Mouse (Mus musculus) ES-E14 (cell line): Measurements from ENCODE around the gene Grxcr1. TPM values are rescaled to one million over a fixed set of nuclear protein-coding genes. Genes with fewer than 3 reads are reported as not detected.

Experiments
- DNase-seq: peaks from one replicate; pipeline ENCODE4 v3.0.0-alpha.2; 2013; ENCODE audit warnings: low read depth, low spot score
- H3K27ac ChIP-seq: 2 replicates; pipeline ENCODE4 v1.5.1; 2012; ENCODE audit warnings: low read depth, mild to moderate bottlenecking, low read length, moderate library complexity, mixed read lengths; ENCODE audit not compliant: poor library complexity, insufficient read depth, severe bottlenecking
- H3K36me3 ChIP-seq: 2 replicates; pipeline ENCODE4 v1.6.1; 2012; ENCODE audit warnings: mild to moderate bottlenecking, low read length, moderate library complexity, mixed read lengths; ENCODE audit not compliant: control insufficient read depth, poor library complexity, insufficient read depth, severe bottlenecking
- H3K4me1 ChIP-seq, 2 experiments: fragments of 150-350 bp in 1 of 2; sonication (generic) in 1 of 2; 2 replicates each; pipeline ENCODE4 v1.6.1; 2012; ENCODE audit warnings: low read length in 2 of 2, mild to moderate bottlenecking in 1 of 2, mixed read lengths in 1 of 2; ENCODE audit not compliant: control insufficient read depth in 2 of 2, insufficient read depth in 2 of 2, poor library complexity in 1 of 2
- H3K4me3 ChIP-seq, 2 experiments: fragments of 150-350 bp in 1 of 2; sonication (generic) in 1 of 2; 2 replicates each; pipeline ENCODE4 v1.5.1; 2012; ENCODE audit warnings: low read length in 2 of 2, low read depth in 1 of 2, mild to moderate bottlenecking in 1 of 2, mixed read lengths in 1 of 2; ENCODE audit not compliant: insufficient read depth in 1 of 2, poor library complexity in 1 of 2, severe bottlenecking in 1 of 2
- H3K9ac ChIP-seq: 2 replicates; pipeline ENCODE4 v1.6.1; 2012; ENCODE audit warnings: low read depth, mild to moderate bottlenecking, low read length, mixed read lengths; ENCODE audit not compliant: poor library complexity, insufficient read depth, severe bottlenecking
- H3K9me3 ChIP-seq: fragments of 150-350 bp; sonication (generic); 2 replicates; pipeline ENCODE4 v1.6.1; 2012; ENCODE audit warnings: low read depth, mild to moderate bottlenecking, low read length; ENCODE audit not compliant: control insufficient read depth, insufficient read depth
- CHD2 ChIP-seq: IDR thresholded peaks from 2 replicates; pipeline ENCODE4 v1.6.1; 2014; ENCODE audit warnings: mild to moderate bottlenecking, low read depth, low read length, inconsistent platforms
- HCFC1 ChIP-seq: IDR thresholded peaks from 2 replicates; pipeline ENCODE4 v1.6.1; 2012; ENCODE audit warnings: low read length, inconsistent platforms, borderline replicate concordance; ENCODE audit not compliant: insufficient read depth
- MAFK ChIP-seq: IDR thresholded peaks from 2 replicates; pipeline ENCODE4 v1.6.1; 2014; ENCODE audit warnings: mild to moderate bottlenecking, low read depth, low read length, inconsistent platforms; ENCODE audit not compliant: insufficient read depth
- ZC3H11A ChIP-seq: IDR thresholded peaks from 2 replicates; pipeline ENCODE4 v1.6.1; 2012; ENCODE audit warnings: low read depth, mild to moderate bottlenecking, inconsistent platforms, low read length, borderline replicate concordance
- ZNF384 ChIP-seq: IDR thresholded peaks from 2 replicates; pipeline ENCODE4 v1.6.1; 2012; ENCODE audit warnings: low read depth, low read length, inconsistent platforms
- in situ Hi-C, 2 experiments: fragments of 600-800 bp; cut with MboI; formaldehyde crosslinking; loops; one replicate each; pipeline ENCODE4 v1.15.1; 2025; ENCODE audit warnings: low sequenced_read_pairs in 2 of 2, inconsistent platforms in 1 of 2; ENCODE audit not compliant: unreplicated experiment in 2 of 2
- total RNA-seq: library from RNA; depleted of rRNA; stranded (reverse); fragments of 300-350 nt; gene quantifications from 2 replicates; pipeline ENCODE4 v1.2.3, GENCODE M21; 2012; rRNA removed

The Grxcr1 gene
- not detected in 2 replicates for total RNA-seq

DNA sequence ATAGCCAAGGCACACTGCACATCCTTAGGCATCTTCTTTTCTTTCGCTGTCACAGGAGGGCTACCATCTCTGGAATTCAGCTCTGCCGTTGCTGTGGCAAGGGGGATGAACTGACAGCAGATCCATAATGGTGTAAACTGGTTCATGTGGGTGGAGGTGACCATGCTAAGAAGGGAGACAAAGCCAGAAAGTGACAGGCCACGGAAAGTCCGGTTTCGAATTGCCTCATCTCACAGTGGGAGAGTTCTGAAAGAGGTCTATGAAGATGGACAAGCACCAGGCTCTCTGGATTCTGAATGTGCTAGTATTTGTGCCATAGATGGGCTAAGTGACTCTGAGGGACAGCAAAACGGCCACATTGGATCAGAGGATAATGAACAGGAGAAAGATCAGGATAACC, at the start of gene Grxcr1:
Gene Grxcr1, plus strand, starts transcription at position 92 of the 400 bp plus-strand sequence.
- no peak for TF ChIP-seq CHD2
- TF ChIP-seq ZC3H11A = no peak
- no peak for TF ChIP-seq HCFC1
- no peak for TF ChIP-seq MAFK
- TF ChIP-seq ZNF384 = no peak
- Histone ChIP-seq H3K4me3 (no peak within 1 kb of the TSS), H3K9me3 (no peaks in the 10 kb centered on the region), H3K36me3 (no peaks in the 10 kb centered on the region), H3K4me1 (no peaks in the 10 kb centered on the region), H3K9ac (no peak within 1 kb of the TSS), H3K27ac (no peak within 1 kb of the TSS)
- in situ Hi-C loops = no loop called here
- no peak for DNase-seq

DNA sequence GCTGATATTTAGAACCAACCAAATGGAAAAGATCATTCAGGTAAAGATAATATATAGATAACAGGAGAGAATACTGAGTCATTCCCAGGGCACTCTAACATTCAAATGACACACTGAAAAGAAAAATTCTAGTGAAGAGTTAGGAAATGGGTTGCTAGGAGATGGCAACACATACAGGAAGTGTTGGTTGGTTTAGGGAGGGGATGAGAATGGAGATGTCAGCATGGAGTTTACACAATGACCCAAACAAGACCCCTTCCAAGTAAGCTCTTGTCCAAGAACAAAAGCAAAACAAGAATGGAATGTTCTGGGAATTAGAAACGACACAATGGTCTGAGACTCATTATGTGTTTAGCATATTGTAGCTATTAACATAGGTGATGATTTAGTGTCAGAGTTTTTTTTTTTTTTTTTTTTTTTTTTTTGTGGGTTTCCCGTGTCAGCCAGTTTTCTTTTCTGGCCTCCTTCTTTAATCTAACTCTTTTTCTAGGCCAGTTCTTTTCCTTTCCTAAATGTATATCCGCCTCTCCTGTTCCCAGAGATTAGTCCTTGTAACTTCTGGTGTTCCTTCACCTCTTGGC, 49.6 kb upstream of the Grxcr1 start:
- no peak for DNase-seq
- Histone ChIP-seq H3K9me3 (no peaks in the 10 kb centered on the region), H3K36me3 (no peaks in the 10 kb centered on the region), H3K27ac (no peak overlapping the region), H3K4me3 (no peak overlapping the region), H3K4me1 (no peaks in the 10 kb centered on the region), H3K9ac (no peak overlapping the region)
- TF ChIP-seq ZNF384 (peak; percentile 69; the same call in 1 of the 2 replicates), MAFK (no peak), CHD2 (no peak)
- in situ Hi-C loops = no loop called here

DNA sequence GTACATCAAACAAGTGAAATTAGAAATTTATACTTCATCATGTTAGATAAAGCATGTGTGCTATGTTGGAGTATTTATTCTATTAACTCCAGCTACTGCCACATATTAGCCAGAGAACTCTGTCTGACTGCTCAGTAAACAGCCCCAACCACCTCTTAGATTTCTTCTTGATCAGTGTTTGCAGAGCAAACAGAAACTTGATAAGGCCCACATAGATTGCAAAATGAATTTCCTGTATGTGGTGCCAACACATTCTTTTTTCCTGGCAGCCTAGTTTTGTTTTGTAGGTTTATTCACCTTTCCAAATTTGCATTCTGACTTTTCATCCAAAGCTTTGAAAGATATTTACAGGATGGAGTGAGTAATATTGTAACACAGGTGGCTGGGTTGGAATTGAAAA, 41.2 kb upstream of the Grxcr1 start:
- Histone ChIP-seq H3K9ac (no peak overlapping the region), H3K4me3 (no peak overlapping the region), H3K36me3 (no peaks in the 10 kb centered on the region), H3K9me3 (no peaks in the 10 kb centered on the region), H3K27ac (no peak overlapping the region), H3K4me1 (no peaks in the 10 kb centered on the region)
- no peak for DNase-seq
- TF ChIP-seq CHD2 = no peak
- TF ChIP-seq HCFC1 = no peak
- no peak for TF ChIP-seq MAFK
- no peak for TF ChIP-seq ZC3H11A
- TF ChIP-seq ZNF384 = no peak
- in situ Hi-C loops = no loop called here

DNA sequence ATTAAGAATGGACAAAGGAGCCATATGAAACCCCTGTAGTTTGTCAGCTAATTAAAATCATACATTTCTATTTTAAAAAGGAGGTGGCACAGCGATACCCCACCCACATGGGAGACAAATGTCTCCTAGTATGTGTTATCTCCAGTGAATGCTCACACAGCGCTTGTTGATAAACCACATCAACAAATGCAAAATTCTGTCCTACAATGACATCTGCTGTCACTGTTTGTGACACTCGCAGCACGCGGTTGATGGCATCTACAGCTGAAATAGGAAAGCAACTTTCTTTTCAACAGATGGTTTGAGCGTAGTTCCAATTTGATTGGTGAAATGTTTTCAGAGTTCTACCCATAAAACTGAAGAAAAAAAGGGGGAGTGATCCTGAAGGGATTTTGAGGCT, 29.0 kb upstream of the Grxcr1 start:
- TF ChIP-seq ZNF384 (no peak), ZC3H11A (no peak), CHD2 (no peak), HCFC1 (no peak), MAFK (no peak)
- in situ Hi-C loops = loop anchor here in 1 of 2 experiments (10.0 kb wide), 1 partner anchor 248 kb away; no protein-coding TSS in a partner anchor
- Histone ChIP-seq H3K4me3 (no peak overlapping the region), H3K36me3 (no peaks in the 10 kb centered on the region), H3K27ac (no peak overlapping the region), H3K9me3 (no peaks in the 10 kb centered on the region), H3K4me1 (no peaks in the 10 kb centered on the region), H3K9ac (no peak overlapping the region)
- DNase-seq = no peak

DNA sequence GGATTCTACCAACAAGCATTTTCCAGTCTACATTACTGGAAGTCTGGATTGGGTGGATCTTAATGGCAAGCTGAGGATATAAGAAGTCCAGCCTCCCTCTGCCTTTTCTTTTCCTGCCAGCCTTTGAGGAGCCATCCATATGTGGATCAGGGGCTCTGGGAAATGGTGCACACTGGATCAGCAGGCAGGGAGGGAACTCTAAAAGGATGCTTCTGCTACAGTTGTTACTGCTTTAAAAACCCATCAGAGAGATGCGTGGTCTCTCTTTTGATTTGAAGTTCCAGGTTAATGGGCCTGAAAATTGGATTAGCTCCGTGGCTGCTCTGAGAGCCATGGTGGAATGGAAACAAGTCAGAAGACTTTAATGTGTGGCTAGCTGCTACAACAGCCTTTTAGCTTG, 27.7 kb upstream of the Grxcr1 start:
- in situ Hi-C loops = loop anchor here in 1 of 2 experiments (10.0 kb wide), 1 partner anchor 249 kb away; no protein-coding TSS in a partner anchor
- Histone ChIP-seq H3K9ac (no peak overlapping the region), H3K4me3 (no peak overlapping the region), H3K9me3 (no peaks in the 10 kb centered on the region), H3K36me3 (no peaks in the 10 kb centered on the region), H3K27ac (no peak overlapping the region), H3K4me1 (no peaks in the 10 kb centered on the region)
- no peak for TF ChIP-seq ZNF384
- TF ChIP-seq MAFK = no peak
- TF ChIP-seq CHD2 = no peak
- no peak for TF ChIP-seq ZC3H11A
- TF ChIP-seq HCFC1 = no peak
- DNase-seq = no peak
